Mouse (Mus musculus) thymus, adult 2 months (tissue): Measurements from ENCODE around the gene 9930022D16Rik.

ENCODE experiments used
- CTCF ChIP-seq: fragments of 200-500 bp; IDR thresholded peaks from 2 replicates; pipeline ENCODE4 v1.5.1; 2012; ENCODE audit warnings: mild to moderate bottlenecking, control low read depth, low read length, moderate library complexity, borderline replicate concordance; ENCODE audit not compliant: control insufficient read depth, poor library complexity, insufficient read depth; ENCODE audit errors: extremely low read depth
- POLR2A ChIP-seq: fragments of 200-500 bp; IDR thresholded peaks from 2 replicates; pipeline ENCODE4 v1.6.1; 2012; ENCODE audit warnings: mild to moderate bottlenecking, low read length, control low read depth, moderate library complexity; ENCODE audit not compliant: control insufficient read depth, poor library complexity, insufficient read depth; ENCODE audit errors: extremely low read depth

DNA sequence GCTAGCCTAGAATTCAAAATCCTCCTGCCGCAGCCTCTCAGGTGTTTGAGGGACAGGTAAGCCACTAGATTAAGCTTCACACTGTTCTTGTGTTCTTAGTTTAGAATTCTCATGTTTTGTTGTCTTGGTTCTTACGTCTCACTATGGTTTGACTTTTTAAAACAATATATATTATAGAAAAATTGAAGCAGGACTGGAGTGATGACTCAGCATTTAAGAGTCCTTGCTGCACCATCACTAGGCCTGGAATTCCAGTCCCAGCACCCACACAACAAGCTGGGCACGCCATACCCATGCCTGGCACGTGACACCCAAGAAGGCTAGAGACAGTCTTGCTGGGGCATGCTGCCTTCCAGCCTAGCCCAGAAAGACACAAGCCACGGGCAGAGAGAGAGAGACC is 7.3 kb upstream of the 9930022D16Rik start:
- TF ChIP-seq POLR2A = no peak
- no peak for TF ChIP-seq CTCF
